Comparison of ENCODE assay signal across 8 mouse cellular contexts in the genomic region with DNA sequence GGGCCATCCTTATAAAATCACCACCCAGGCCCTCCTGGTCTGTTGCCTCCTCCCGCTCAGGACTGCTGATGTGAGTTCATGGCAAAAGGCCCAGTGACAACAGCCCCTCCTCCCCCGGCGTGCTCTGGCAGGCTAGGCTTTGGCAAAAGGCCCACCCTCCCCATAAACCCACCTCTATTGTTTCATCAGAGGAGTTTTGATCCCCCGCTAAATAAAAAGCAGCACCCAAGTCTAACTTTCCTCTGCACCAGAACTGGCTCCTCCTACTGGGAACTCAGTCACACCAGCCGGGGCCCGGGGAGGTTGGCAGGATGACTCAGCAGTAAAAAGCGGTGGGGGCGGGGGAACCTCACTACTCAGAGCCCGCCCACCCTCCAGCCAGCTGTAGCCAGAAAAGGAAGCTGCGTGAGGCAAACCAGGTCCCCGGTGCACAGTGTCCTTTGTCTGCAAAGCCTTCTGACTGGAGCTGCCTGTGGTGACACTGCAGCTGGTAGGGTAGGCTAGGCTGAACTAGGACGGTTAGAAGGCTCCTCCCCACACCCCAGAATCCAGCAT.
A peak's percentile ranks its signal among the peaks of the same experiment; 100 is the strongest.
DNase-seq lines count a peak whose midpoint lies in the region; ATAC-seq lines count a peak whose summit lies in the region.

No protein-coding gene starts in this region.

- peak; percentile 94 for DNase-seq in R1 (ENCODE audit: low read depth, low spot score)
- DNase-seq in cerebellum, postnatal 36 days: peak; percentile 43 to 53
- DNase-seq in frontal cortex, postnatal 36 days (ENCODE audit: low spot score in 2 of 2): peak; percentile 81 to 82
- peak; percentile 73 for DNase-seq in left cerebral cortex, adult 11 months (ENCODE audit: low spot score)
- DNase-seq in lung, postnatal 36 days: peak; percentile 92
- DNase-seq in retina, postnatal 1 day: peak; percentile 94
- DNase-seq in thymus, postnatal 4 days: peak; percentile 92

- ATAC-seq in hindbrain, embryonic 15.5 days (ENCODE audit: low FRiP score, low read depth): peak; percentile 92

- H3K9ac ChIP-seq in hindbrain, embryonic 15.5 days: peak overlapping the region; percentile 19; the same call in 1 of the 2 replicates

- peak overlapping the region; percentile 71 for H3K27ac ChIP-seq in hindbrain, embryonic 15.5 days (replicated peaks)

- H3K4me2 ChIP-seq in hindbrain, embryonic 15.5 days: peak overlapping the region; percentile 53

- WGBS in hindbrain, embryonic 15.5 days: under 1% methylated on average over 12 of the region's 12 CpGs

- H3K27me3 ChIP-seq in hindbrain, embryonic 15.5 days: no peaks in the 10 kb centered on the region

- peaks cover 25% of the 10 kb centered on the region for H3K4me1 ChIP-seq in hindbrain, embryonic 15.5 days (replicated peaks)

- H3K9me3 ChIP-seq in hindbrain, embryonic 15.5 days: no peaks in the 10 kb centered on the region

- no peaks in the 10 kb centered on the region for H3K36me3 ChIP-seq in hindbrain, embryonic 15.5 days

- peak overlapping the region; percentile 27 for H3K4me3 ChIP-seq in hindbrain, embryonic 15.5 days

Comparison
In these comparisons a context has a peak if more than half of its experiments do, and no peak if none do; other contexts are left out.
1. Peak in every context shown above with its lines: DNase-seq, ATAC-seq, H3K4me3 ChIP-seq and H3K27ac ChIP-seq.